Mouse (Mus musculus) kidney, postnatal 10 days (tissue): ENCODE measurements around the gene Alox5ap.

Experiments
- DNase-seq: peaks from one replicate; pipeline ENCODE4 v3.0.0; 2021; ENCODE audit warnings: mixed read lengths

Gene Alox5ap

GRCm38 (mm10) chr5:149261449-149261848, 3.1 kb upstream of the Alox5ap start:
- no peak for DNase-seq

GRCm38 (mm10) chr5:149261866-149262265, 2.7 kb upstream of the Alox5ap start:
- peak; percentile 34 for DNase-seq

DNA sequence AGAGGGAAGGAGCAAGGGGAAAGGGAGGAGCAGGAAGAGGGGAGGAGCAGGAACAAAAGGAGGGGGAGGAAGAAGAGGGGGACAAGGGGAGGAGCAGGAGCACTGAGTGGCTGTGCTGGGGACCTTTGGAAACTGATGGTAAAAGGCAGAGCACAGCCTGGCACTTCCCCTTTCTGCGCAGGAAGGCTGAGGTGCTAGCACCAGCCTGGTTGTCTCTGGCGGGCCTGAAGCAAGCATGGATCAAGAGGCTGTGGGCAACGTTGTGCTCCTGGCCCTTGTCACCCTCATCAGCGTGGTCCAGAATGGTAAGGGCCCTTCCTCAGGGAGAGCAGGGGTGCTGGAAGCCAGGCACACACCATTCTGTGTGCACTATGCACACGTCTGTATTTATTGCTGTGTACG, 312 bp downstream of the Alox5ap start:
- no peak for DNase-seq

DNA sequence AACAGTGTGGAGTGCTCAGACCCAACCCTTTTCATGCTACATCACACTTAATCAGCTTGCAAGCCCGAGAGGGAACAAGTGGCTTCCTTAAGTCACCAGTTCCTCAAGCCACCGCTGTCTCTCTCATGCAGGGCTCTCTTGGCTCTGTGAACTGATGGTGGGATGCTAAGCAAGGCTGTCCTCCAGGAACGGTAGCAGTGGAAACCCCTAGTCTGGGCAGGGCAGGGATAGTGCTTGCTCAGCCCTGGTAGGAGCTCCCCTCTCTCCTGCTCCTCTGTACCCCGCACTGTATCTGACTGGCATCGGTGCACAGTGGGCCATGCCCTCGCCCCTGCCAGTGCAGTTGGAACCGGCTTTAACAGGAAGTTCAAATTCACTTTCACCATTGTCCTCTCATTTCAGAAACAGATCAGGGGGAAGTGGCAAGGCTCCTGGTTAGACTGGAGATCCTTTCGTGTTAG, 2.2 kb downstream of the Alox5ap start:
- no peak for DNase-seq

- no peak for DNase-seq
Observed at GRCm38 (mm10) chr5:149267493-149267892, 2.9 kb downstream of the Alox5ap start.

GRCm38 (mm10) chr5:149271291-149271690, 6.7 kb downstream of the Alox5ap start:
- DNase-seq = no peak

GRCm38 (mm10) chr5:149272535-149272934, 8.0 kb downstream of the Alox5ap start:
- DNase-seq = peak; percentile 26

DNA sequence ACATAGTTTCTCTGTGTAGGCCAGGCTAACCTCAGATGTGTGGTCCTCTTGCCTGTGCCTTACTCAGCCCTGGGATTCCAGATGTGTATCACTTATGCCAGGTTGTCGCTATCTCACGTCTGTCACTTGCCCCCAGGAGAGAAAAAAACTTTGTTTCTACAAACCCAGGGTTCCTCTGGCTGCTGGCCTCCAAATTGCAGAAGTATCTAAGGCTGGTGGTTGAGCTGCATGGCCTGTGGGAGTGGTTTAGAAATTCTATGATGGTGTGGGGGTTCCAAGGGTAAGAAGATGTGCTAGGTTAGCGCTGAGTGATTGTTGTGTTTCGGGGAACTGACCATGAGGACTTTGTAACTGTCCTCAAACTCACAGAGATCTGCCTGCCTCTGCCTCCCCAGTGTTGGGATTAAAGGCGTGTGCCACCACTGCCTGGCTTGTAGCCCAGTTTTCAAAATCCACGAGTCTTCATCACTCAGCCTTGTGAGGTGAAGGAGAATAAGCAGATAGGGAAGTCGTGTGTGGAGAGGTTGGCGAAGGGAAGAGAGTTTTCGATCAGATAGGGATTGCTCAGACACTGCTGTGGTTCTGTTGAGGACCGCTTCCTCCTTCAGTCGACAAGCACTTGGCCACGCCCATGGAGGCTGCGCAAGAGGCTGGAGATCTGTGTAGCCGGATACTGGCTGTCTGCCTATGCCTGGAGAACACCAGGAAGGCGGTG, 10.0 kb downstream of the Alox5ap start:
- no peak for DNase-seq

GRCm38 (mm10) chr5:149275105-149275494, 10.5 kb downstream of the Alox5ap start:
- no peak for DNase-seq

DNA sequence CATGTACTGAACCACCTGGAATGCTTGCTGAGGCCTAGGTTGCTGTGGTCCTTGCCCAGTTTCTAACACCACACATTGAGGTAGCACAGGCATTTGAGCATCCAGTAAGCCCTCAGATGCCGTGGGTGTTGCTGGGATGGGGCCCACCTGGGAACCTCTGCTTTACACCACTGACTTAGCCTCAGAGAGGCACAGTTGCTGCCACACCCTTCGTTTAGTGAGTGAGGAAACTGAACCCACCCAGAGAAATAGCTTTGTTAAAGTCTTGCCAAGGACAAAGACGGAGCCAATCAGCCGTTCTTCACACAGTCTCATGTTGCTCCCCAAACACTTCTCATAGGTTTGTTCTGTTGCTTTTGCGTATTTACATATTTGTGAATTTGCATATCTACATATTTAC, 13.0 kb downstream of the Alox5ap start:
- no peak for DNase-seq

DNA sequence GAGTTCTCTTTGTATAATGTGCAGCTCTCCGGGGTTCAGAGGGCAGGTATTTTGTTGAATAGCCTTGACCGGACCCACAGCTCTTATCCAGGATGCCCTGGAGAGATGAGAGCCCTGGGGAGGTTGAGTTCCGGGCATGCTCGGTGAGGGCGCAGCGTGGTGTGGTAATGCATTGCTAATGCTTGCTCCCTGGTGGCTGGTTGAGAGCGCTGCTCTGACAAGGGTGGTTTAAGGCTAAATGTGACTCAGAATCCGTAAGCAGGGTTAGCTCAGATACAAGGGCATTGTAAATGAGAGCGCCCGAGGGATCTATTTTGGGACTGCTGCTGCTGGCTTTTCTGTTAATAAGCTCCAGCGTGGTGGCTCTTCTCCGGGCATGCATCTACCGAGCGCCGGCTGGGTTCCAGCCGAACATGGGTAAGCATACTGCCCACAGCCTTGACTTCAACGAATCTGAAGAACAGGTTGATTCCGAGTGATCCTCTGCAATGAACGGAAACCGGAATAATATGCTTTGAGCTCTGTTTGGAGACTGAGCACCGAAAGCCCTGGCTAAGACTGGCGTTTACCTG, 14.8 kb downstream of the Alox5ap start:
- peak; percentile 42 for DNase-seq

DNA sequence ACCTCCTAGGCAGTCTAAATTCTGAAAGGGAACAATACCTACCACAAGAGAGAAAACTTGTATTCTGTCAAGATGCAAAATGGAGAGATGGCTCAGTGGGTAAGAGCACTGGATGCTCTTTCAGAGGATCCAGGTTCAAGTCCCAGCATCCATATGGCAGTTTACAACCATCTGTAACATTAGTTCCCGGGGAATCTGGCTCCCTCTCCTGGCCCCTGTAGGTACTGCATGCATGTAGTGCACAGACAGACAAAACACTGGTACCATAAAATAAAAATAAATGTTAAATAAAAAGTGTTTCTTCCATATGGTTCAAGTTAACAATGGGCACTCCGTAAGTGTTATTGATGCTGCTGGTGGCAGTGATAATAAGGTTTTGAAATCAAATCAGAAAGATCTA, 18.4 kb downstream of the Alox5ap start:
- DNase-seq = peak; percentile 36

- no peak for DNase-seq
Observed at GRCm38 (mm10) chr5:149283821-149284220, 19.3 kb downstream of the Alox5ap start.

- peak; percentile 24 for DNase-seq
Observed at GRCm38 (mm10) chr5:149286021-149286420, 21.5 kb downstream of the Alox5ap start.

DNA sequence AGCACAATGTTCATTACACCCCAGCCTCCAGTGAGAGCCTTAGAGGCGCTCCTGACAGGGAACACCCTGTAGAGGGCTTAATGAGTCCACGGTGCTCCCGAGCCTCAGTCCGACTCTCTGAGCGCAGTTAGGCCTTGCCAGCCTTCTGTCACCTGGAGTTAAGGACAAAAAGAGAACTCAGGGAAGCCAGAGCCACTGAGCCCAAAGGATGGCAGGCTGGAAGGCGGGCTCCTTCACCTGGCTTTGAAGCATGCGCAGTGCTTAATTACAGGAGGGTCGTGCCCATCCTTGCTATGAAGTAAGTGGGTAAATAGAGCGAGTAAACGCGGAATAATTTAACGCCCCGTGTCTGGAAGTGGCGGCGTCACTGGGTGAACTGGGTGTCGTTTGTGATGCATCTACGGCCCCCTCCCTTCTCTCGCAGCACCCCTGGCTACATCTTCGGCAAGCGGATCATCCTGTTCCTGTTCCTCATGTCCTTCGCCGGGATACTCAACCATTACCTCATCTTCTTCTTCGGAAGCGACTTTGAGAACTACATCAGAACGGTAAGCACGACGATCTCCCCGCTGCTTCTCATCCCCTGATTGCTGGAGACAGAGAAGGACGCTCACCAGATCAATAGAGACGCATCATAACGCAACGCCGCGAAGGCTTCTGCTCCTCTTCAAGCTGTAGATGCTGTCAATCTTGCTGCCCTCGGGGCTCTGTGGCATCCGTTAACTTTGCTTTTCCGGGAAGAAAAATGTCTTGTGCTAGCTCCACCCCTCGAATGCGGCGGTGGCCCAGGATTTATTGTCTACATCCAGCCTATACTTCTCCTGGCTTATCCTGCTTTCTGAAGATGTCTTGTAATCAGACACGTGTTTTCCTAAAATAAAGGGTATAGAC, 22.8 kb downstream of the Alox5ap start:
- DNase-seq = peak; percentile 28

DNA sequence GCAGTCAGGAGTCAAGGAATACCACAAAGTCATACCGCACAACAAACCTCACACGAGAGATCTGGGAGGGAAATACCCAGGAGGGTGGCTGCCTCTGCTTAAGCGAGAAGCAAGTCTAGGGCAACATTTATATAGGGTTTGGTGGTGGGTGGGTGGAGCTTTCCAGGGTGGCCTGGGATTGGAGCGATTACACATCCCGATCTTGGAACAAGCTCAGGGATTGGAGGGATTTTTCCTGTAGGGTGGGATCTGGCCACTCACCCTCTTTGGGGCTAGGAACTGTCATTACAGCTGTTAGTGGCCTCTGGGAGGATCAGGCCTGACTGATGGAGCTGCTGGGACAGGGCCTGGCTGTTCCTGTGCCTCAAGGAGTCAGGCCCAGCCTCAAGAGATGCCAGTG, 26.7 kb downstream of the Alox5ap start:
- no peak for DNase-seq

DNA sequence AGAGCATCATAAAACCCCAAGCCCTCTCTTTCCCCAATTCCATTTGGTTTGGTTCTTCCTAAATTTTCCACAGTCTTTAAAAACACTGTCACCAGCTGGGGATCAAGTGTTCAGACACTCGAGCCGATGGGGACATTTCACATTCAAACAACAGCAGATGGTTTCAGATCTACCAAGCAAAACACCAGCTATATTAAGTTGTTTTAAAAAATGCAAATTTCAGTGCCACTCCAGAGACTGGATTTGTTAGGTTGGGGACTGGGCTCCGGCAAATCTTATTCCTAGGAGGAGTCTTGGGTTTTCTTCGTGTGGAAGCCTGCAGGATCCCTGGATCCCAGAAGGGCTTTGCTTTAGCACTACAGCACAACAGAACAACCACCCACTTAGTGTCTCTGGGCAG, 28.5 kb downstream of the Alox5ap start:
- no peak for DNase-seq

DNA sequence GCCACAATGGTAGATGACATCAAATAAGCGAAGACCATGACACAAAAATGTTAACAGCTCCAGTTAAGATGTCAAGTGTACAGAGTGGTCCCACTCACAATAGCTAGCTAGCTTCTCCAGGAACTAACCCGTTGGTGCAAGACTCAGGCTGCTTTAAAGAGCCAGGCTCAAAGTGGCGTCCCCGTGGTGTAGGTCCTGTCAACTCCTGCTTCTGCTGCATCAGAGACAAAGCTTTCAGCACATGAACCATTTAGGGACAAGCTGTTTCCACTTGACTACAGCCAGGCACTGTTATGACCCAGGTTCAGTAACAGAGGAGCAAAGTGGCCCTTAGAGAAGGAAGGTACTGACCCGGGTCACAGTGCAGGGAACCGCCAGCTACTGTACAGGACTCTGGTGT, 32.2 kb downstream of the Alox5ap start:
- DNase-seq = no peak

DNA sequence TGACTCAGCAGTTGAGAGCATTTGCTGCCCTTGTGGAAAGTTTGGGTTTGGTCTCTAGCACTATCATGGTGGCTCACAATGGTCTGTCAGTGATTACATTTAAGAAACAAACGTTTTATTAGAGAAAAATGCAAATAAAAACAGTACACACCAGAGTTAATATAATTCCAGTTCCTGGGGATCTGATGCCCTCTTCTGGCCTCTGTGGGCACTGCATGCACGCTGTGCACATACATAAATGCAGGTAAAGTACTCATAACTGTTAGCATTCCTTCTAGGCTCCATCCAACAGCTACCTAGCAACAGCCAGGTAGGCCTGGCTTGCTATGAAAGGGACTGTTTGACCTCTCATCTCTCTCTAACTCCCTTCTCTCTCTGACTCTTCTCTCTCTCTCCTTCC, 32.9 kb downstream of the Alox5ap start:
- no peak for DNase-seq

DNA sequence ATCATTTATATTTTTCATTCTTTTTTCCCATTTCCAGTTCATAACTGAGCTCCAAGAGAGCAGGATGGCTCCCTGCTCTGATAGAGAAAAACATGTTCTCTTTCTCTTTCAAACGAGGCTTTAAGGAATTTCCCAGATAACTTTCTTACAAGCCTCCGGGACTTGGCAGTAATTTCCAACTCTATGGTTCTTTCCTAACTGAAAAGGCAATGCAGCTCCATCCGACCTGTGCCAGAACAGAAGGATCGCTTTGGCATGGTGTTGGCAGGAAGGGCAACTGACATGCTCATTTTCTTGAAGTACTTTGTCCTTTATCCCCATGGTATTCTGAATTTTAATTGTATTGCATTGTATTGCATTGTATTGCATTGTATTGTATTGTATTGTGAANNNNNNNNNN, 33.7 kb downstream of the Alox5ap start:
- no peak for DNase-seq

DNA sequence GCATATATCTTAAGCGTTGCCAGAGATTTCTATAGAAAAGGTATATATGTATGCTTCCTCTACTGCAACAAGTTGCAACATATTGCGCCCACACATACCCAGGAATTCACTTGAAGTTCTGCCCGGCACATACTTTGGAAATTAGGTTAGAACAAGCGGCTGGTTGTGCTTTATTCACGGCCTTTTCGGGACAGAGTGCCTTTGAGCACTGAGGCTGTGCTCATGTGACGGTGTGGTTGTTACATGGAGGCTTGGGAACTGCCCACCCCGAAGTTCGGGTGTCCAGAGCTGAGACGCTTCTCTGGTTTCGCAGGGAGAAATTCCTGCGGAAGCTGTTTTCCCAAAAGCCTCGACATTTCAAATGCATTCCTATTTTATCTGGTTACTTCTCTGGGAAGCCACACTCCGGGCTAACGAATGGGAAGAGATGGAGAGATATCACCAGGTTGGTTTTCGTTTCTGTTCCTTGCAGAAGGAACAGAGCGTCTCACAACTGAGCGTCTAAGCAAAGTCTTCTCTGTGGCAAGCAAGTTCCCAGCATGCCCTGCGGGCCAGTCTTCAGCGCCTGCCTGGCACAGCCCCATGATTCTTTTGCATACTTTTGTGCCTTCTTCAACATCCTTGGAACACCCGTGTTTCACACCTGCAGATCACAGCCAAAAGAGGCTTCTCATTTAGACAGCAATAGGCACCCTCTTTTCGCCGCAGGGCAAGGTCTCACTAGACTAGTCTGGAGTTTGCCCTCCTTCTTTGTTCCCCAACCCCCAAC, 48.5 kb downstream of the Alox5ap start:
- DNase-seq = peak; percentile 48

GRCm38 (mm10) chr5:149314514-149315081, 50.0 kb downstream of the Alox5ap start:
- no peak for DNase-seq

GRCm38 (mm10) chr5:149316926-149317325, 52.4 kb downstream of the Alox5ap start:
- no peak for DNase-seq
